Mouse (Mus musculus): ENCODE measurements around the gene Ubl4a. TPM values are rescaled to one million over a fixed set of nuclear protein-coding genes. Genes with fewer than 3 reads are reported as not detected.
"Not testable (repeated sequence)": the region's sequence is repeated elsewhere in the genome, so short reads cannot be mapped to it uniquely, and the experiment has no call there.

Ubl4a gene
- polyA plus RNA-seq (2012; rRNA removed) = 54.3 and 66.7 TPM in 2 replicates

- peak; percentile 52 for DNase-seq (ENCODE audit: low spot score)
These were observed at the start of gene Ubl4a, which contains the start of gene Slc10a3 for GRCm38 (mm10) chrX:74372888-74373549. Ubl4a (minus strand) TSS chrX:74373218. Slc10a3 (minus strand) TSS chrX:74373349.

GRCm38 (mm10) chrX:74413377-74413776 lies 40.4 kb upstream of the Ubl4a start:
- DNase-seq (ENCODE audit: low spot score) = no peak

- no peak for DNase-seq (ENCODE audit: low spot score)
These were observed 35.3 kb upstream of the Ubl4a start for GRCm38 (mm10) chrX:74408340-74408739.

- no peak for DNase-seq (ENCODE audit: low spot score)
These were observed 27.1 kb upstream of the Ubl4a start for GRCm38 (mm10) chrX:74400136-74400535.

GRCm38 (mm10) chrX:74392535-74393443 lies 19.8 kb upstream of the Ubl4a start, which contains the start of the genes Fam3a and Ikbkg:
Fam3a (minus strand) TSS chrX:74393272.
Ikbkg (plus strand) TSS chrX:74393290.
- peak; percentile 59 for DNase-seq (ENCODE audit: low spot score)

GRCm38 (mm10) chrX:74388153-74388552 lies 15.1 kb upstream of the Ubl4a start:
- DNase-seq (ENCODE audit: low spot score) = no peak

- no peak for DNase-seq (ENCODE audit: low spot score)
These were observed 11.4 kb upstream of the Ubl4a start for GRCm38 (mm10) chrX:74384451-74384850.

GRCm38 (mm10) chrX:74368209-74368909 lies 4.7 kb downstream of the Ubl4a start:
- peak; percentile 63 for DNase-seq (ENCODE audit: low spot score)

GRCm38 (mm10) chrX:74367512-74367911 lies 5.5 kb downstream of the Ubl4a start:
- no peak for DNase-seq (ENCODE audit: low spot score)

- peak; percentile 21 for DNase-seq (ENCODE audit: low spot score)
These were observed 13.8 kb downstream of the Ubl4a start for GRCm38 (mm10) chrX:74359171-74359570.

- not testable (repeated sequence) for DNase-seq (ENCODE audit: low spot score)
These were observed 15.9 kb downstream of the Ubl4a start for GRCm38 (mm10) chrX:74357069-74357468.

- DNase-seq (ENCODE audit: low spot score) = peak; percentile 46
These were observed 19.6 kb downstream of the Ubl4a start, which contains the start of gene Lage3 for GRCm38 (mm10) chrX:74353467-74353770. Lage3 (minus strand) TSS chrX:74353618.

GRCm38 (mm10) chrX:74352645-74353466 lies 20.2 kb downstream of the Ubl4a start:
- no peak for DNase-seq (ENCODE audit: low spot score)

GRCm38 (mm10) chrX:74330166-74330930 lies 42.7 kb downstream of the Ubl4a start:
- DNase-seq (ENCODE audit: low spot score) = no peak

GRCm38 (mm10) chrX:74329215-74329671 lies 43.8 kb downstream of the Ubl4a start:
- DNase-seq (ENCODE audit: low spot score) = no peak

- peak; percentile 73 for DNase-seq (ENCODE audit: low spot score)
These were observed 44.3 kb downstream of the Ubl4a start, which contains the start of gene Plxna3 for GRCm38 (mm10) chrX:74328725-74329161. Plxna3 (plus strand) TSS chrX:74329066.

Data from urinary bladder, adult 2 months (tissue).